Mouse (Mus musculus) megakaryocyte, embryonic 14.5 days (primary cell): ENCODE data around the gene Nlrp6.

Source experiments
- FLI1 ChIP-seq: IDR thresholded peaks from 2 replicates; pipeline ENCODE4 v1.6.1; 2012; ENCODE audit warnings: low read length, inconsistent platforms, mixed read lengths
- GATA1 ChIP-seq: IDR thresholded peaks from 3 replicates; pipeline ENCODE4 v1.6.1; 2012; ENCODE audit warnings: mixed read lengths, low read length, inconsistent platforms, borderline replicate concordance

DNA sequence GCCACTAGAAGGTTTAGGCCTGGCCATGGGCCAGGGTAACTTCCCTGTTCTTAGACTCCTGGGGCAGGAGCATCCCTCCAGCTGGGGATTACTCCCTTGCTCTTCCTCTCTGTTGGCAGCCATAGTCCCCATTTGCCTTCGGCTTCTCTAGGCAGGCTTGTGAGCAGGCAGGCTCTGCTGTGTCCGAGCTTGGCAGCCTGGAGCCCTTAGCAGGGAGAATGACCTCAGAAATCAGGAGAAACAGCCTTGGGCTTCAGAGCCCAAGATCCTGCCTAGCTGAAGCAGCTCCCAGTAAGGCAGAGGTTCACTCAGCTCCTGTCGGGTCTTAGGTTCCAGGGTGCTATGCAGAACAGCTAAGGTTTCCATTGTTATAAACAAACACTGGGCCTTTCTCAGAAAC lies 21.6 kb upstream of the Nlrp6 start:
- TF ChIP-seq GATA1 (no peak), FLI1 (no peak)
